Mouse (Mus musculus): ENCODE data around the gene Lpcat1. TPM values are rescaled to one million over a fixed set of nuclear protein-coding genes. Genes with fewer than 3 reads are reported as not detected.

Gene Lpcat1
- polyA plus RNA-seq, 1 experiment from 2014 or later = 77.3 TPM

DNA sequence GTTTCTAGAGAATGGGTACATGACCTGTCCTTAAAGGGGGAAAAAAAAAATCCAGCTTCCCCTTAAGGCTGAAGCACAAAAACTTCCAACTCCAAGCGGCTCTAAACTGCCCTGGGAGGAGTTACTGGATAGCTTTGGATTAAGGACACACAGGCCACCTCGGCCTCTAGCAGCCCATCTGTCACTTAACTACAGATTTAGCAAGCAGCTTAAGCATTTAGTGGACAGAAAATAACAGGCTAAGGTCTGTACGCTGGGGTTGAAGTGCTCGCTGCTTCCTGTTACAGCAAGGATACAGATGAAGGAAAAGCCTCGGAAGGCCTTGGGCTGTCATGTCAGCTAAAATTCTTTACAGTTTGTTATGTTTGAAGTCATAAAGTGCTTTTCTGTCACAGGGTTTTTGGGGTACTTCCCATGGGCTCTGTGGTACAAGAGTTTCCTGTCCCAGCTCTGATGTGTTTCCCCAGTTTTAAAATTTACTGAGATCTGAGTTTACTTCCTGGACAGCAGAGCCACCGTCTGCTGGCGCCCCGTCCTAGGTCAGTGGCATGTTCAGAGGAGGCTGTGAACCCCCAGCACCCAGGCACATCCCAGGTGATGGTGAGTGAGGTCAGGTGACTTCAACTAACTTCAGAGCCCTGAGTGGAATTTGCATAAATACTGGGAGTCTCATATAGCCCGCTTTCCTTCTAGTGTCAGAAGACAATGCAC lies 2.4 kb downstream of the Lpcat1 start:
- DNase-seq (ENCODE audit: low spot score) (no peak), ATAC-seq (ENCODE audit: low FRiP score) (no peak)
- H3K4me2 ChIP-seq (replicated peaks) = peak overlapping the region; percentile 55
- H3K27ac ChIP-seq = no peak overlapping the region
- H3K4me1 ChIP-seq (replicated peaks; ENCODE audit: control insufficient read depth, insufficient read depth, low read length) = peaks cover 18% of the 10 kb centered on the region
- no peaks in the 10 kb centered on the region for H3K9me3 ChIP-seq (ENCODE audit: control insufficient read depth, low read length)
- no peak overlapping the region for H3K9ac ChIP-seq
- no peak overlapping the region for H3K4me3 ChIP-seq (replicated peaks; ENCODE audit: low read length)
- H3K27me3 ChIP-seq (ENCODE audit: control insufficient read depth, insufficient read depth, low read length) = no peaks in the 10 kb centered on the region
- H3K36me3 ChIP-seq (replicated peaks; ENCODE audit: control insufficient read depth, insufficient read depth) = no peaks in the 10 kb centered on the region
- 72% methylated on average over 9 of the region's 9 CpGs for WGBS

DNA sequence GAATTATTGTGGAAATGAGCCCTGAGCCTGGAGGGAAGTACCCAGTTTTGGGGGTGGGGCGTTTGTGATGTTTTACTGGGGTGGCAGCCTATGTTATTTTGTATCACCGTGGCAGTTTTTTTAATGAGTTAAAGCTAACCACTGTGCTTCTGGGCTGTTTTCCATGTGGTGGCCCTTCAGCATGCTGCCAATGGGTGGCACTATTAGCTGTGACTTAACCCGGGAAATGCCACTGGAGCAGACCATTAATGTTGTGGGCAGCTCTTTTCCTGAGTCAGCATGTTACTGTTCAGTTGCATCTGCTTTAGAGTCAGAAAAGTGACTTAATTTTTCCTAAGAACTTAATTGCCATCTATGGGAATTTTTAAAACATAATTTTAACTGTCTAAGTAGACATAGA lies 5.5 kb downstream of the Lpcat1 start:
- H3K4me2 ChIP-seq (replicated peaks) = no peak overlapping the region
- H3K27me3 ChIP-seq (ENCODE audit: control insufficient read depth, insufficient read depth, low read length) = no peaks in the 10 kb centered on the region
- DNase-seq (ENCODE audit: low spot score) (no peak), ATAC-seq (ENCODE audit: low FRiP score) (no peak)
- no peaks in the 10 kb centered on the region for H3K9me3 ChIP-seq (ENCODE audit: control insufficient read depth, low read length)
- 81% methylated on average over 3 of the region's 3 CpGs for WGBS
- H3K36me3 ChIP-seq (replicated peaks; ENCODE audit: control insufficient read depth, insufficient read depth) = no peaks in the 10 kb centered on the region
- H3K4me3 ChIP-seq (replicated peaks; ENCODE audit: low read length) = no peak overlapping the region
- no peak overlapping the region for H3K27ac ChIP-seq
- H3K9ac ChIP-seq = no peak overlapping the region
- peaks cover 18% of the 10 kb centered on the region for H3K4me1 ChIP-seq (replicated peaks; ENCODE audit: control insufficient read depth, insufficient read depth, low read length)

DNA sequence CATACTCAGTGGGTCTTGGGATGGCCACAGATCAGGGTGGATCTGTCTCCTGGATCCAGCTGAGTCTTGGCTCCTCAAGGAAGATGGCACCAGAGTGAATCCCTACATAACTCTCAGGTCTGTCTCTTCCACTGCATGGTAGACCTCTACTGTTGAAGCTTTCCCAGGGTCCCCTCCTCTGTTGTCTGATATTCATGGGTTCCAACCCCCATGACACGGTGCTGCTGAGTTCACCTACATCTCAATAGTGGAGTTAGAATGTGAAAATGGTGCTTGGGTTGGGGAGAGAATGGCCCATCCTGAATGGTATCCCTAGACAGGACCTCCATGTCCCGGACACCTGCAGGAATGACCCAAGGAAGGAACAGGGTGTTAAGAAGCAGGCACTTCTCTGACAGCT lies 6.7 kb downstream of the Lpcat1 start:
- Histone ChIP-seq H3K36me3 (replicated peaks; ENCODE audit: control insufficient read depth, insufficient read depth) (no peaks in the 10 kb centered on the region), H3K27ac (no peak overlapping the region), H3K9ac (no peak overlapping the region), H3K9me3 (ENCODE audit: control insufficient read depth, low read length) (no peaks in the 10 kb centered on the region), H3K27me3 (ENCODE audit: control insufficient read depth, insufficient read depth, low read length) (no peaks in the 10 kb centered on the region), H3K4me1 (replicated peaks; ENCODE audit: control insufficient read depth, insufficient read depth, low read length) (peaks cover 11% of the 10 kb centered on the region), H3K4me2 (replicated peaks) (no peak overlapping the region), H3K4me3 (replicated peaks; ENCODE audit: low read length) (no peak overlapping the region)
- ATAC-seq (ENCODE audit: low FRiP score) (no peak), DNase-seq (ENCODE audit: low spot score) (no peak)
- WGBS = 92% methylated on average over 2 of the region's 2 CpGs

DNA sequence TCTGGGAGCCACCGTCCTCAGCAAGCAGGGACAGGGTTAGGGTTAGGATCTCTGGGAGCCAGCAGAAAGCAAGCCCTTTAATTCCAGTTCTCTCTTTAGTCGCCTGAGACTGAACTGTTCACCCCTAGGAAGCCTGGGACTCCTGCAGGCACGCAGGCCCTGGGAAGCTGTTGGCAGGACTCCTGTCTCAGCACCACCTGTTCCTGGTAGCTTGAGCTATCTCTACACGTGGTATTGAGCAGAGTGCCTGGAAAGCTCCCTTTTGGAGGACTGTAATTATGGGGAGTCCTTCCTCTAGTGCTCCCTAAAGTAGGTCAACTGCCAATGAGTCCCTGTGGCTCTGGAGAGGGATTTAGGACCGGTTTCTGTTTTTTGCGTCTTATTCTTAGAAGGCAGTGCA lies 7.2 kb downstream of the Lpcat1 start:
- WGBS = 90% methylated on average over 6 of the region's 6 CpGs
- peaks cover 7% of the 10 kb centered on the region for H3K4me1 ChIP-seq (replicated peaks; ENCODE audit: control insufficient read depth, insufficient read depth, low read length)
- H3K4me2 ChIP-seq (replicated peaks) = no peak overlapping the region
- H3K27me3 ChIP-seq (ENCODE audit: control insufficient read depth, insufficient read depth, low read length) = no peaks in the 10 kb centered on the region
- ATAC-seq (ENCODE audit: low FRiP score) = no peak
- no peak overlapping the region for H3K4me3 ChIP-seq (replicated peaks; ENCODE audit: low read length)
- H3K9me3 ChIP-seq (ENCODE audit: control insufficient read depth, low read length) = no peaks in the 10 kb centered on the region
- no peaks in the 10 kb centered on the region for H3K36me3 ChIP-seq (replicated peaks; ENCODE audit: control insufficient read depth, insufficient read depth)
- no peak overlapping the region for H3K27ac ChIP-seq
- no peak for DNase-seq (ENCODE audit: low spot score)
- H3K9ac ChIP-seq = no peak overlapping the region

DNA sequence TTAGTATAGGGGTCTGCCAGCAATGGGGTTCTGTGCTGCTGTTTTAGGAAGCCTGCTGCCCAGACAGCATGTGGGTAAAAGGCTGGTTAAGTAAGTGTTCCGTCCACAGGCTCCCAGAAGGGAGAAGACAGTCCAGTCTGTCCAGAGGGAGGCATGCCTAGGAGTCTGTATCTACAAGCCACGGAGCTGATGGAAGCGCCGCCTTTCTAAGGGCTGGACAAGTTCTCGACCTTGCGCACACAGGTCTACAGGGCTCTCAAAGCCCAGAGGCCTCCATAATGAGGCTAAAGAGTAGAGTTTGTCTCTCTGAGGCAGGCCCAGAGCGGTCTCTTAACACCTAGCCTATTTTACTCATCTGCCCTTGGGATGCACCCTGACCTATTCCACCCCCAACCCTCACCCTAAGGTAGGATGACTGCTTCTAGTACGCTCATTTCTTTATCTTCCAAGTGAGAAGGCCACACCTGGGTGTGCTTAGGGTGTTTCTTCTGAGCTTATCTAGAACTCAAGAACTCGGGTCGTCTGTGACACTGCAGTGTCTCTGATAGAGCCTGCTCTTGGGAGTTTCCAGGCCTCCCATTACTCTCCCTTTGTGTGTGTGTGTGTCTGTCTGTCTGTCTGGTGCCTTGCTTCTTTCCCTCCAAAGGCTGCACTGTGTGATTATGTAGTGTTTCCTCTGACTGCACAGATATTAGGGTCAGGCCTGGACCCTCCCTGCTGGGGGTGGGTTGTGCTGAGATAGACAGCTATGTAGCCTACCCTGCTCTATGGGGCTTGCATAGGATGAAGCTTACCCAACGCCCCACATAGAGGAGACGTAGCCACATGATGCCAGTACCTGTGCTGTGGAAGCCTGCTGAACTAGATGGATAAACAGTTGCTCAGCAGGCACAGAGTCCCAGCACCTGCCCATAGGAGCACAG lies 8.3 kb downstream of the Lpcat1 start:
- no peak overlapping the region for H3K9ac ChIP-seq
- H3K9me3 ChIP-seq (ENCODE audit: control insufficient read depth, low read length) = no peaks in the 10 kb centered on the region
- no peak overlapping the region for H3K4me2 ChIP-seq (replicated peaks)
- DNase-seq (ENCODE audit: low spot score) = no peak
- no peaks in the 10 kb centered on the region for H3K36me3 ChIP-seq (replicated peaks; ENCODE audit: control insufficient read depth, insufficient read depth)
- no peaks in the 10 kb centered on the region for H3K27me3 ChIP-seq (ENCODE audit: control insufficient read depth, insufficient read depth, low read length)
- no peak overlapping the region for H3K27ac ChIP-seq
- no peaks in the 10 kb centered on the region; the same call in 1 of the 2 replicates for H3K4me1 ChIP-seq (replicated peaks; ENCODE audit: control insufficient read depth, insufficient read depth, low read length)
- H3K4me3 ChIP-seq (replicated peaks; ENCODE audit: low read length) = no peak overlapping the region
- WGBS = 91% methylated on average over 12 of the region's 12 CpGs
- no peak for ATAC-seq (ENCODE audit: low FRiP score)

DNA sequence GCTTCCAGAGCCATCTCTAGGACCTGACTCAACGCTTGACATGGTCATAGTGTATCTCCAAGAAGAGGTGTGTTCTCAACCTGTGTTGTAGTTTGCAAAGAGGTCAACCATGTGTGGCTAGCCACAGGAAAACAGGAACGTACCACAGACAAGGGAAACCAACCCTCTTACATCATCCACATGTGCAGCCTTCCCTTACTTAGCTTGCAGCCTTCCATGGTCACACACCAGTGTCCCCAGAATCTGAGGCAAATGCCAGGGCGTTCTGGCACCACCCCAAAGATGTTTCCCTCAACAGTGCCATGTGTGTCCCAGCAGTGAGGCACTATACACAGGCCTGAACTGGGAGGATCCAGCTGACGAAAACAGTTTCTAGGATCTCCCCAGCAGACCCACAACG lies 9.3 kb downstream of the Lpcat1 start:
- Histone ChIP-seq H3K27ac (no peak overlapping the region), H3K27me3 (ENCODE audit: control insufficient read depth, insufficient read depth, low read length) (no peaks in the 10 kb centered on the region), H3K4me1 (replicated peaks; ENCODE audit: control insufficient read depth, insufficient read depth, low read length) (no peaks in the 10 kb centered on the region), H3K9me3 (ENCODE audit: control insufficient read depth, low read length) (no peaks in the 10 kb centered on the region), H3K4me3 (replicated peaks; ENCODE audit: low read length) (no peak overlapping the region), H3K36me3 (replicated peaks; ENCODE audit: control insufficient read depth, insufficient read depth) (no peaks in the 10 kb centered on the region), H3K4me2 (replicated peaks) (no peak overlapping the region), H3K9ac (no peak overlapping the region)
- WGBS = 93% methylated on average over 5 of the region's 5 CpGs
- DNase-seq (ENCODE audit: low spot score) = no peak
- ATAC-seq (ENCODE audit: low FRiP score) = no peak

DNA sequence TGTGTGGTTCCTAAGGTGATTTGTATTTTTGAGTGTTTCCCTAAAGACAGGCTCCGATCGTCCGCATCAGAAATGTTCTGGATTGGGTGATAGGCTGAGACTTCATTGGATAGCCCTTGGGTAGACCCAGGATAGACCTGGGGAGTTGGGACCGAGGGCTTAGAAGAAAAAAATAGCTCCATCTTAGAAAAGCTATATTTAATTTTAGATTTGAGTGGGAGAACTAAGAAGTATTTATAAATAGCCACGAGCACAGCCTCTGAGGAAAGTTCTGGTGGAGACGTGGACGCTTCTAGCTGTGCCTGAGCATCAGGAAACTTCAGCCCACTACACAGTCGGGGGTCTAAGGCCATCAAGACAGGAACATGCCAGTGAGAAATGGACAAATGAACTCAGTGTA lies 9.8 kb downstream of the Lpcat1 start:
- H3K4me1 ChIP-seq (replicated peaks; ENCODE audit: control insufficient read depth, insufficient read depth, low read length) = no peaks in the 10 kb centered on the region
- no peak overlapping the region for H3K4me2 ChIP-seq (replicated peaks)
- H3K36me3 ChIP-seq (replicated peaks; ENCODE audit: control insufficient read depth, insufficient read depth) = no peaks in the 10 kb centered on the region
- no peaks in the 10 kb centered on the region for H3K27me3 ChIP-seq (ENCODE audit: control insufficient read depth, insufficient read depth, low read length)
- H3K9ac ChIP-seq = no peak overlapping the region
- 90% methylated on average over 8 of the region's 8 CpGs for WGBS
- DNase-seq (ENCODE audit: low spot score) (no peak), ATAC-seq (ENCODE audit: low FRiP score) (no peak)
- no peak overlapping the region for H3K27ac ChIP-seq
- H3K4me3 ChIP-seq (replicated peaks; ENCODE audit: low read length) = no peak overlapping the region
- H3K9me3 ChIP-seq (ENCODE audit: control insufficient read depth, low read length) = no peaks in the 10 kb centered on the region

DNA sequence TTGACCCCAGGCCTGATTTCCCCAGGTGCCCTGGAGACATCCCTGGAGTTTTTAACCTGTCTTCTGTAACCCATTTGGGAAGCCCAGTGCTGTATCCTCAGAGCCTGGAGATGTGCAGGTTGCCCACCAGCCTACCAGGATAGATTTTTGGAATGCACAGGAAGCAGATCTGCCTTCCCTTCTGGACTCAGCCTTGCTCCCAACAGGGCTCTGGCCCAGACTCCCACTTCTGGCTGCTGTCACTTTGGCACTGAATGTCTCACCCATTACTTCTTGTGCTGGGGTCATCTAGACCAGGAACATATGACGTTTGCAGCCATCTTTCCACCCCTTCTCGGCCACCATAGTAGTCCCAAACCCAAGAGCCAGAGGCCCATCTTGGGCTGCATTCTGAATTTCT lies 10.8 kb downstream of the Lpcat1 start:
- DNase-seq (ENCODE audit: low spot score) = no peak
- 91% methylated on average over 2 of the region's 2 CpGs for WGBS

DNA sequence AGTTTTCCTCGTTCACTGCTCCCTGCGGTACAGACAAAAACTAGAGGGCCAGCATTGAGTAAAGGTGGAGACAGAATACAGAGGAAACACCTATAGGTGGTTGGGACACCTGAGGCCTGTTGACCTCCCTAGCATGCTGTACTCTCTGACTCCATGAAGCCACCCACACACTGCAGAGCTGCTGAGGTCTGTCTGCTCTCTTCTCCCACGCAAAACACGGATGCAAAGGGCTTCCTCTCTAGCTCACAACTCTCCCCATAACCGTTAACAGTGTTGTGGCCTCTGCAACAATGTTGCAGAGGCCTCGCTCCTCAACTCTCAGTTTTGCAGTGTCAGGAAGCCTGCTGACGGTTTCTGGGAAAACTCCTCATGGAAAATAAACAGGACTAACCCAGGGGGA lies 15.5 kb downstream of the Lpcat1 start:
- no peak overlapping the region for H3K4me3 ChIP-seq (replicated peaks; ENCODE audit: low read length)
- no peak overlapping the region for H3K4me2 ChIP-seq (replicated peaks)
- no peak for ATAC-seq (ENCODE audit: low FRiP score)
- H3K9me3 ChIP-seq (ENCODE audit: control insufficient read depth, low read length) = peaks cover 11% of the 10 kb centered on the region; the same call in 1 of the 2 replicates
- H3K27ac ChIP-seq = no peak overlapping the region
- H3K4me1 ChIP-seq (replicated peaks; ENCODE audit: control insufficient read depth, insufficient read depth, low read length) = no peaks in the 10 kb centered on the region
- H3K9ac ChIP-seq = no peak overlapping the region
- no peak for DNase-seq (ENCODE audit: low spot score)
- H3K27me3 ChIP-seq (ENCODE audit: control insufficient read depth, insufficient read depth, low read length) = no peaks in the 10 kb centered on the region
- 85% methylated on average over 7 of the region's 7 CpGs for WGBS
- peaks cover 20% of the 10 kb centered on the region for H3K36me3 ChIP-seq (replicated peaks; ENCODE audit: control insufficient read depth, insufficient read depth)

More for the DNA sequence above, 10.8 kb downstream of the Lpcat1 start:
- Histone ChIP-seq H3K9ac (no peak overlapping the region), H3K4me2 (replicated peaks) (no peak overlapping the region), H3K4me3 (replicated peaks; ENCODE audit: low read length) (no peak overlapping the region), H3K36me3 (replicated peaks; ENCODE audit: control insufficient read depth, insufficient read depth) (no peaks in the 10 kb centered on the region), H3K9me3 (ENCODE audit: control insufficient read depth, low read length) (no peaks in the 10 kb centered on the region), H3K27ac (no peak overlapping the region), H3K4me1 (replicated peaks; ENCODE audit: control insufficient read depth, insufficient read depth, low read length) (no peaks in the 10 kb centered on the region), H3K27me3 (ENCODE audit: control insufficient read depth, insufficient read depth, low read length) (no peaks in the 10 kb centered on the region)
- no peak for ATAC-seq (ENCODE audit: low FRiP score)
